Mouse (Mus musculus) heart, embryonic 11.5 days (tissue): ENCODE measurements around the gene Fam71e1. TPM values are rescaled to one million over a fixed set of nuclear protein-coding genes. Genes with fewer than 3 reads are reported as not detected.

Experiments used
- ATAC-seq: fragments of 200-750 bp; cut with Nextera tagmentation; replicated peaks from 2 replicates; pipeline ENCODE4 v1.8.0; 2017; ENCODE audit warnings: moderate library complexity; ENCODE audit not compliant: insufficient number of reproducible peaks, low FRiP score, low TSS enrichment
- H3K27ac ChIP-seq: fragments of 300-500 bp; sonication (generic); 2 replicates; pipeline ENCODE4 v1.5.1; 2014; ENCODE audit warnings: mild to moderate bottlenecking, low read depth, low read length
- H3K27me3 ChIP-seq: fragments of 300-500 bp; sonication (generic); 2 replicates; pipeline ENCODE4 v1.6.1; 2014; ENCODE audit warnings: mild to moderate bottlenecking, low read length, mixed read lengths; ENCODE audit not compliant: control insufficient read depth, insufficient read depth
- H3K36me3 ChIP-seq: fragments of 300-500 bp; sonication (generic); 2 replicates; pipeline ENCODE4 v1.6.1; 2014; ENCODE audit warnings: mild to moderate bottlenecking, low read length, moderate library complexity, mixed read lengths; ENCODE audit not compliant: control insufficient read depth, insufficient read depth
- H3K4me1 ChIP-seq: fragments of 300-500 bp; sonication (generic); 2 replicates; pipeline ENCODE4 v1.6.1; 2014; ENCODE audit warnings: low read length; ENCODE audit not compliant: control insufficient read depth, insufficient read depth
- H3K4me2 ChIP-seq: fragments of 300-500 bp; sonication (generic); 2 replicates; pipeline ENCODE4 v1.6.1; 2014; ENCODE audit warnings: mild to moderate bottlenecking, moderate library complexity
- H3K4me3 ChIP-seq: fragments of 300-500 bp; sonication (generic); 2 replicates; pipeline ENCODE4 v1.5.1; 2014; ENCODE audit warnings: low read depth, low read length
- H3K9ac ChIP-seq: fragments of 300-500 bp; sonication (generic); 2 replicates; pipeline ENCODE4 v1.6.1; 2014; ENCODE audit warnings: mild to moderate bottlenecking, low read depth, low read length, moderate library complexity
- H3K9me3 ChIP-seq: fragments of 300-500 bp; sonication (generic); replicated peaks from 2 replicates; pipeline ENCODE4 v1.6.1; 2016; ENCODE audit warnings: low read length; ENCODE audit not compliant: control insufficient read depth
- WGBS: fragments of 180-500 bp; shearing (Covaris S2); extraction: QIAGEN DNeasy Blood & Tissue Kit; methylation state at CpG from one replicate; pipeline ENCODE4 v1.1.7; 2014; ENCODE audit not compliant: insufficient replicate concordance; 5-methylcytosine and 5-hydroxymethylcytosine counted together
- polyA plus RNA-seq: library from polyadenylated mRNA; unstranded; fragments of >200 nt; fragmentation: Nextera tagmentation; extraction: Ambion mirVana; gene quantifications from 2 replicates; pipeline ENCODE4 v1.2.1, GENCODE M21; 2014

Fam71e1 gene
- polyA plus RNA-seq, 1 experiment from 2014 or later = 10.6 TPM

GRCm38 (mm10) chr7:44463556-44464225 is 32.7 kb upstream of the Fam71e1 start:
- Histone ChIP-seq H3K27ac (no peak overlapping the region), H3K9me3 (no peaks in the 10 kb centered on the region)

GRCm38 (mm10) chr7:44464511-44464910 is 31.9 kb upstream of the Fam71e1 start:
- no peak for ATAC-seq
- Histone ChIP-seq H3K4me3 (no peak overlapping the region), H3K9ac (no peak overlapping the region; the same call in 1 of the 2 replicates), H3K4me2 (no peak overlapping the region), H3K9me3 (no peaks in the 10 kb centered on the region), H3K27ac (0 out of 2 replicates have a peak overlapping the region, but pooled peaks have one; percentile 16), H3K36me3 (no peaks in the 10 kb centered on the region), H3K27me3 (peaks cover 44% of the 10 kb centered on the region), H3K4me1 (peaks cover 36% of the 10 kb centered on the region)
- 27% methylated on average over 4 of the region's 4 CpGs for WGBS

More at GRCm38 (mm10) chr7:44463556-44464225, 32.7 kb upstream of the Fam71e1 start:
- Histone ChIP-seq H3K4me3 (no peak overlapping the region), H3K9ac (peak overlapping the region; percentile 22; the same call in 1 of the 2 replicates), H3K4me1 (peaks cover 28% of the 10 kb centered on the region), H3K4me2 (no peak overlapping the region), H3K36me3 (no peaks in the 10 kb centered on the region), H3K27me3 (peaks cover 46% of the 10 kb centered on the region)
- ATAC-seq = no peak
- WGBS = 82% methylated on average over 10 of the region's 10 CpGs

GRCm38 (mm10) chr7:44465111-44465510 is 31.3 kb upstream of the Fam71e1 start, which contains the start of gene Aspdh:
TSS of gene Aspdh (plus strand) at chr7:44465391.
- Histone ChIP-seq H3K27ac (peak within 1 kb of the TSS; percentile 16; the same call in 1 of the 2 replicates), H3K9ac (no peak within 1 kb of the TSS; the same call in 1 of the 2 replicates), H3K36me3 (no peaks in the 10 kb centered on the region), H3K27me3 (peaks cover 41% of the 10 kb centered on the region), H3K4me1 (peaks cover 42% of the 10 kb centered on the region), H3K9me3 (no peaks in the 10 kb centered on the region), H3K4me2 (no peak within 1 kb of the TSS), H3K4me3 (no peak within 1 kb of the TSS)
- no peak for ATAC-seq
- WGBS = 65% methylated on average over 2 of the region's 2 CpGs

GRCm38 (mm10) chr7:44466006-44466887 is 30.1 kb upstream of the Fam71e1 start:
- H3K4me1 ChIP-seq = peaks cover 53% of the 10 kb centered on the region
- H3K4me3 ChIP-seq = no peak overlapping the region
- no peak overlapping the region for H3K4me2 ChIP-seq
- 73% methylated on average over 10 of the region's 10 CpGs for WGBS
- H3K36me3 ChIP-seq = no peaks in the 10 kb centered on the region
- peaks cover 32% of the 10 kb centered on the region for H3K27me3 ChIP-seq
- H3K9me3 ChIP-seq = no peaks in the 10 kb centered on the region
- H3K27ac ChIP-seq = no peak overlapping the region; the same call in 1 of the 2 replicates
- H3K9ac ChIP-seq = peak overlapping the region; percentile 39; the same call in 1 of the 2 replicates
- ATAC-seq = no peak

- H3K9me3 ChIP-seq = no peaks in the 10 kb centered on the region
- H3K4me1 ChIP-seq = peaks cover 59% of the 10 kb centered on the region
- peak overlapping the region; percentile 39; the same call in 1 of the 2 replicates for H3K9ac ChIP-seq
- 82% methylated on average over 16 of the region's 16 CpGs for WGBS
- H3K4me3 ChIP-seq = no peak overlapping the region
- H3K27me3 ChIP-seq = peaks cover 26% of the 10 kb centered on the region
- no peaks in the 10 kb centered on the region for H3K36me3 ChIP-seq
- H3K27ac ChIP-seq = peak overlapping the region; percentile 41; the same call in 1 of the 2 replicates
- no peak for ATAC-seq
- H3K4me2 ChIP-seq = peak overlapping the region; percentile 7; the same call in 1 of the 2 replicates
Observed at GRCm38 (mm10) chr7:44466888-44467311, 29.5 kb upstream of the Fam71e1 start.

GRCm38 (mm10) chr7:44467811-44468411 is 28.5 kb upstream of the Fam71e1 start, which contains the start of gene Josd2:
TSS of gene Josd2 (plus strand) at chr7:44467980.
- peaks cover 61% of the 10 kb centered on the region for H3K4me1 ChIP-seq
- H3K36me3 ChIP-seq = no peaks in the 10 kb centered on the region
- peak; percentile 78 for ATAC-seq
- peak within 1 kb of the TSS; percentile 73 for H3K9ac ChIP-seq
- H3K4me3 ChIP-seq = peak within 1 kb of the TSS; percentile 55
- under 1% methylated on average over 42 of the region's 42 CpGs for WGBS
- peak within 1 kb of the TSS; percentile 100 for H3K27ac ChIP-seq
- peaks cover 16% of the 10 kb centered on the region for H3K27me3 ChIP-seq
- H3K4me2 ChIP-seq = peak within 1 kb of the TSS; percentile 84
- H3K9me3 ChIP-seq = no peaks in the 10 kb centered on the region

- H3K4me3 ChIP-seq = peak overlapping the region; percentile 55
- peaks cover 63% of the 10 kb centered on the region for H3K4me1 ChIP-seq
- H3K4me2 ChIP-seq = peak overlapping the region; percentile 84
- 36% methylated on average over 15 of the region's 15 CpGs for WGBS
- no peak for ATAC-seq
- no peaks in the 10 kb centered on the region for H3K9me3 ChIP-seq
- peaks cover 7% of the 10 kb centered on the region for H3K27me3 ChIP-seq
- H3K9ac ChIP-seq = peak overlapping the region; percentile 73
- H3K27ac ChIP-seq = peak overlapping the region; percentile 100
- H3K36me3 ChIP-seq = no peaks in the 10 kb centered on the region
Observed at GRCm38 (mm10) chr7:44468644-44469285, 27.6 kb upstream of the Fam71e1 start.
